Mouse (Mus musculus) kidney, postnatal 4 days (tissue): ENCODE measurements at regions not wholly inside any gene's neighbourhood (a gene's known extent, or its start where the extent isn't known, plus 50 kb on each side); places are given as distances from the start of the nearest gene placed in this dataset.

Experiments
- DNase-seq, 2 experiments: peaks; one replicate each; pipeline ENCODE4 v3.0.0; 2021; ENCODE audit warnings: mixed read lengths in 2 of 2

- DNase-seq: no peak
Observed at GRCm38 (mm10) chr11:63767631-63768250, 154.3 kb downstream of the Hs3st3b1 start.

GRCm38 (mm10) chr11:63769738-63770137, 152.4 kb downstream of the Hs3st3b1 start:
- DNase-seq: no peak

GRCm38 (mm10) chr11:63775382-63775781, 146.7 kb downstream of the Hs3st3b1 start:
- DNase-seq: peak in 1 of 2 experiments; percentile 34

- DNase-seq: no peak
Observed at GRCm38 (mm10) chr11:63779371-63779770, 142.7 kb downstream of the Hs3st3b1 start.

- DNase-seq: no peak
Observed at GRCm38 (mm10) chr11:63781967-63782915, 139.8 kb downstream of the Hs3st3b1 start.

- DNase-seq: peak; percentile 45 to 72
Observed at GRCm38 (mm10) chr11:63785281-63785886, 136.7 kb downstream of the Hs3st3b1 start.

- DNase-seq: no peak
Observed at GRCm38 (mm10) chr11:63785965-63786364, 136.1 kb downstream of the Hs3st3b1 start.

- peak in 1 of 2 experiments; percentile 14 for DNase-seq
Observed at GRCm38 (mm10) chr11:63789473-63790120, 132.5 kb downstream of the Hs3st3b1 start.

GRCm38 (mm10) chr11:63791004-63791862, 130.9 kb downstream of the Hs3st3b1 start:
- no peak for DNase-seq

- no peak for DNase-seq
Observed at GRCm38 (mm10) chr11:63793732-63794503, 128.2 kb downstream of the Hs3st3b1 start.

GRCm38 (mm10) chr11:63812146-63812545, 109.9 kb downstream of the Hs3st3b1 start:
- no peak for DNase-seq

GRCm38 (mm10) chr11:63822847-63823246, 99.2 kb downstream of the Hs3st3b1 start:
- DNase-seq: no peak

GRCm38 (mm10) chr11:63827271-63827762, 94.8 kb downstream of the Hs3st3b1 start:
- DNase-seq: no peak

GRCm38 (mm10) chr11:63833480-63833879, 88.6 kb downstream of the Hs3st3b1 start:
- no peak for DNase-seq

GRCm38 (mm10) chr11:63834140-63834539, 88.0 kb downstream of the Hs3st3b1 start:
- DNase-seq: no peak

GRCm38 (mm10) chr11:63834631-63835030, 87.5 kb downstream of the Hs3st3b1 start:
- no peak for DNase-seq
